Mouse (Mus musculus) testis, adult 2 months (tissue): ENCODE measurements at regions not wholly inside any gene's neighbourhood (a gene's known extent, or its start where the extent isn't known, plus 50 kb on each side); places are given as distances from the start of the nearest gene placed in this dataset.
A peak's percentile ranks its signal among the peaks of the same experiment; 100 is the strongest.

Experiments used
- H3K27ac ChIP-seq: fragments of 200-500 bp; 2 replicates; pipeline ENCODE4 v1.5.1; 2012; ENCODE audit warnings: low read depth, low read length; ENCODE audit not compliant: control insufficient read depth, insufficient read depth
- H3K27me3 ChIP-seq: fragments of 200-500 bp; 2 replicates; pipeline ENCODE4 v1.6.1; 2012; ENCODE audit warnings: mild to moderate bottlenecking, low read length, moderate library complexity; ENCODE audit not compliant: control insufficient read depth, insufficient read depth
- H3K36me3 ChIP-seq: fragments of 200-500 bp; 2 replicates; pipeline ENCODE4 v1.6.1; 2012; ENCODE audit warnings: mild to moderate bottlenecking, low read length; ENCODE audit not compliant: control insufficient read depth, insufficient read depth
- H3K4me1 ChIP-seq: fragments of 200-500 bp; 2 replicates; pipeline ENCODE4 v1.6.1; 2012; ENCODE audit warnings: low read length; ENCODE audit not compliant: control insufficient read depth, insufficient read depth
- H3K4me3 ChIP-seq: fragments of 200-500 bp; 2 replicates; pipeline ENCODE4 v1.5.1; 2012; ENCODE audit warnings: low read depth, mild to moderate bottlenecking, low read length, moderate library complexity, mixed read lengths; ENCODE audit not compliant: control insufficient read depth
- CTCF ChIP-seq: fragments of 200-500 bp; IDR thresholded peaks from 2 replicates; pipeline ENCODE4 v1.5.1; 2012; ENCODE audit warnings: low read depth, mild to moderate bottlenecking, inconsistent platforms, low read length, moderate library complexity; ENCODE audit not compliant: control insufficient read depth, insufficient read depth, insufficient replicate concordance
- POLR2A ChIP-seq: fragments of 200-500 bp; IDR thresholded peaks from 2 replicates; pipeline ENCODE4 v1.6.1; 2012; ENCODE audit warnings: low read depth, mild to moderate bottlenecking, inconsistent platforms, low read length, moderate library complexity; ENCODE audit not compliant: control insufficient read depth

DNA sequence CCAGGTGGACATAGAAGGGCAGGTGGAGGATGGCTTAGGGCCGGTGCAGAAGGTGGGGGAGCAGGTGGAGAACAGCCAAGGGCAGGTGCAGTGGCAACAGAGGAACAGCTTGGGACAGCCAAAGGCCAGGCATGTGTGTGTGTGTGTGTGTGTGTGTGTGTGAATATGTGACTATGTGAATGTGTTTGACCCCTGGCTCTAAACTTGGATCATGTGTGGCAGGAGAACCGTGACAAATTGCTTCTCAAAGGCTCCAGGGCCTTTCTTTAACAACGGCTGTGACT, 236.7 kb upstream of the Wscd1 start:
- H3K4me3 ChIP-seq: no peak overlapping the region
- TF ChIP-seq POLR2A (no peak), CTCF (no peak)
- H3K4me1 ChIP-seq: peaks cover 3% of the 10 kb centered on the region; the same call in 1 of the 2 replicates
- no peaks in the 10 kb centered on the region for H3K27me3 ChIP-seq
- H3K36me3 ChIP-seq: no peaks in the 10 kb centered on the region
- no peak overlapping the region for H3K27ac ChIP-seq

DNA sequence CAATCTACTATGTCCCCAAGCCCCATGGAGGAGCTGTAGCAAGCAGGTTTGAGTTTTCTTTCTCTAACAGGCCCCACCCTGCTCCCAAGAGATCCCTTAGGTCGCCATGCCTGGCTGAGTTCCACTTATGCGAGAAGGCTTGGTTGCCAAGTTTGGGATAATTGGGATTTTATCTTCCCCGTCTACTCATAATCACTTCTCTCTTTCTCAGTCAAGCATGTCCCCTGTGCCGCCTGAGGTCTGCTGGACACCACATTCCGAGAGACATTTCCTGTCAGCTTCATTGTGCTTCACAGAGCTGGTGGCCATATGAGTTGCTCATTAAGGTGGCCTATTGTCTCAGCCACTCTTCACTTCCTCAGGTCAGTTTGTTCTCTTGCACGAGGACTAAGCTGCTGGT, 234.5 kb upstream of the Wscd1 start:
- H3K4me1 ChIP-seq: peaks cover 3% of the 10 kb centered on the region; the same call in 1 of the 2 replicates
- no peaks in the 10 kb centered on the region for H3K27me3 ChIP-seq
- H3K4me3 ChIP-seq: no peak overlapping the region
- no peaks in the 10 kb centered on the region for H3K36me3 ChIP-seq
- no peak overlapping the region for H3K27ac ChIP-seq
- TF ChIP-seq POLR2A (no peak), CTCF (no peak)

DNA sequence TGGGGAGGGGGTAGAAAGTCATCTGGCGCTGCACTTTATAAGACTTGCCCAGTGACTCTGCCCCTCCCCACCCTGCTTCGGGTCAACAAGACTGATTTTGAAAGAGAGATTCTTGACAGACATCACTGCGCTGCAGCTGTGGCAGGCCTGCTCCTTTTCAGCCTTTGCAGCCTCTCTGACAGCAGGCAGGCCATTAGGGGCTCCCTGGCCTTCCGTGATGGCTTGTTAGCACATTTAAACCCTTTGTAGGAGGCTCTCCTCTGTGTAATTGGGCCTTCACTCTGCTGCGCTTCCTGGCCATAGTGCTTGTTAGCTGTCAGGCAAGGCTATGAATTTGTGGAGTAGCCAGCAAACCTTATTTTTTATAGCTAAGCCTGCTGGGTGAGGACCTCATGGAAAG, 232.3 kb upstream of the Wscd1 start:
- TF ChIP-seq POLR2A (no peak), CTCF (no peak)
- peaks cover under 1% of the 10 kb centered on the region; the same call in 1 of the 2 replicates for H3K4me1 ChIP-seq
- H3K36me3 ChIP-seq: no peaks in the 10 kb centered on the region
- H3K27me3 ChIP-seq: no peaks in the 10 kb centered on the region
- no peak overlapping the region for H3K4me3 ChIP-seq
- no peak overlapping the region for H3K27ac ChIP-seq

DNA sequence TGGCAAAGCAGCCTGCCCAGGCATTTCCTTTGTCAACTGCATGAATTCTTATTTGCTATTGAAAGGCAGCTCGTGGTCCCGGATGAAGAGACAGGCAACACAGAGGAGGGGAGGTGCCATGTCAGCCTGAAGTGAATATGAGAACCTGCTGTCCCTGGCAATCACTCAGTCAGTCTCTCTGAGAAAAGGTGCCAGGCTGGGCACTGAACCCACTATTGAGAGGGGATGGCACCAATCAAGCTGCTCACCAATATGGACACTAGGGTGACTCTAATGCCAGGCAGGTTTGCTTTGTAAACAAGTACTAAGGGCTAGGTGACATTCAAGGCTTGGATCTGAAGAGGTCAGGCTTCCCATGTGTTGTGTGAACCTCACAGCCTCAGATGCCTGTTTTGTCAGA, 222.0 kb upstream of the Wscd1 start:
- H3K4me3 ChIP-seq: no peak overlapping the region
- no peak overlapping the region for H3K27ac ChIP-seq
- H3K27me3 ChIP-seq: no peaks in the 10 kb centered on the region
- no peaks in the 10 kb centered on the region for H3K36me3 ChIP-seq
- H3K4me1 ChIP-seq: no peaks in the 10 kb centered on the region
- TF ChIP-seq CTCF (no peak), POLR2A (no peak)

DNA sequence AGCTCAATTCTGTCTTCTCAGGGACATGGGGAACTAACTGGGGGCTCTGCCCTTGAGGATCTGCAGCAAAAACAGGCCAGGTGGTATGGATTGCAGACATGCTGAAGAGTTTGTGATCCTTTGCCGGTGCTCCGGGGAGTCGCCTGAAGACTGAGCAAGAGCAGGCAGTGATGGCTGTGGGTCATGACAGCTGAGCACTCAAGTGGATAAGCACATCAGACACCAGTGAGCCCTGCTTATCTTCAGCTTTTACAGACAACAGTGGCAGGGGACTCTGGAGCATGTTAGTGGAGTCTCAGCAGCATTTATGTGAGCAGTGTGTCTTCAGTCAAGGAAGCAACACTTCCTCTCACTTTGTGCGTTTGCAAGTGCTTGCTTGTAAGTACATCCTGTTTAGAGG, 221.1 kb upstream of the Wscd1 start:
- Histone ChIP-seq H3K4me1 (no peaks in the 10 kb centered on the region), H3K27ac (no peak overlapping the region), H3K4me3 (no peak overlapping the region), H3K27me3 (no peaks in the 10 kb centered on the region), H3K36me3 (no peaks in the 10 kb centered on the region)
- TF ChIP-seq CTCF (no peak), POLR2A (no peak)

DNA sequence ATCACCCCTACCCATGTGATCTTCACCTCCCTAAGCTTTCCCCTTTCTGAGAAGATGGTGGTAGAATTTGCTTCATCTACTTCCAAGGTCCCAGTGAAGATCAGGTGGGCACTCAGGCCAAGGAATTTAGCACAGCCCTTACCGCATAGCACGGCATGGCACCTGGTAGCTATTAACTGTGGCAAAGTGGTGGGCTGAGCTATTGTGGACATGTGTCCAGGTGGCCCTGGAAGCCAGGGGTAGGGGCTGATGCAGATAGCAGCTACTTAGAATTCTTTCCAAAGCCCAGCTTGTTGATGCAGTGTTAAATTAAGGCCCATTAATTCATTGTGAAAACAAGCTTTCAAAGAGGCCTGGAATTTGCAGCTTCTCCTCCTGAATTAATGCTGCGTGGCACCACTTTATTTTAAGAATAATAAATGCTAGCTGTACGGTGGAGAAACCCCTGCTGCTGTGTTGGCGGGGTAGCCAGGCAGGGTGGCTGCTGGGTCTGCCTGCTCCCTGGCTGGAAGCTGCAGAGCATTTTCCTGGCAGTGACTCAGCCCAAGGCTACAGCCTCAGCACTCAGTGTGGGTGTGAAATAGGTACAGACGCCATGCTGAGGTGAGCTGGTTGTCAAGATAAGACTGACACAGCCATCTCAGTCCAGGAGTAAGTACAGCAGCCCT, 208.4 kb upstream of the Wscd1 start:
- H3K27ac ChIP-seq: no peak overlapping the region
- no peaks in the 10 kb centered on the region for H3K4me1 ChIP-seq
- no peaks in the 10 kb centered on the region for H3K36me3 ChIP-seq
- H3K27me3 ChIP-seq: no peaks in the 10 kb centered on the region
- TF ChIP-seq CTCF (no peak), POLR2A (no peak)
- H3K4me3 ChIP-seq: no peak overlapping the region

DNA sequence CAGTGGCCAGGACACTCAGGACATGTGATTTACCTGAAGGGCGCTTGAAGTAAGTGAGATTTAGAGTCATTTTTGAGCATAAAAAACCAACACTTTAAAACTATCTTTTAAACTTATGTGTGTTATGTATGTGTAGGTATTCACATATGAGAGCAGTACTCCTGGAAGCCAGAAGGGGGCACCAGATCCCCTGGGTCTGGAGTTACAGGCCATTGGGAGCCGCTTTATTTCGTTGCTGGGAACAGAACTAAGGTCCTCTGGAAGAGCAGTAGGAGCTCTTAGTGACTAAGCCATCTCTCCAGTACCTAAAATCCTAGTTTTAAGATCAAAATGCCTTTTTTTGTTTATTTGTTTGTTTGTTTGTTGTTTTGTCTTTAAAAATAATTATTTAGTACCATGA, 192.3 kb upstream of the Wscd1 start:
- Histone ChIP-seq H3K27me3 (no peaks in the 10 kb centered on the region), H3K4me3 (no peak overlapping the region), H3K36me3 (no peaks in the 10 kb centered on the region), H3K4me1 (no peaks in the 10 kb centered on the region), H3K27ac (no peak overlapping the region)
- TF ChIP-seq POLR2A (no peak), CTCF (peak; percentile 49; the same call in 1 of the 2 replicates)

DNA sequence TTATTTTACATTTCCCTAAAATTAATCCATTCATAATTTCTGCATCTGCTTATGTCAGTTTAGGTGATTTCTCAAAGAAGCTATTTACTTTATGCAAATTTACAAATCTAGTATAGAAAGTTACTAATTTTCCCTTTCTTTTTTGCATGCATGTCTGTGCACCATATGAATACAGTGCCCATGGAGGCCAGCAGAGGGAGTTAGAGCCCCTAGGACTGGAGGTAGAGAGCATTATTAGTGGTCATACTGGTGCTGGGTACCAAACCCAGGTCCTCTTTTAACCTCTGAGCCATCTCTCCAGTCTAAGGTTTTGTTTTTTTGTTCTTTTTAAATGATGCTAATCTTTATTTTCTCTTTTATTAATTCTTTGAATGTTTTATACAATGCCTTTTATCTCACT, 184.9 kb upstream of the Wscd1 start:
- no peak overlapping the region for H3K4me3 ChIP-seq
- no peak overlapping the region for H3K27ac ChIP-seq
- H3K4me1 ChIP-seq: no peaks in the 10 kb centered on the region
- no peaks in the 10 kb centered on the region for H3K36me3 ChIP-seq
- H3K27me3 ChIP-seq: no peaks in the 10 kb centered on the region
- TF ChIP-seq POLR2A (no peak), CTCF (no peak)
